Mouse (Mus musculus) cortical plate, adult 2 months (tissue): ENCODE measurements around the gene Lrp2. TPM values are rescaled to one million over a fixed set of nuclear protein-coding genes. Genes with fewer than 3 reads are reported as not detected.

Experiments used
- H3K27ac ChIP-seq: fragments of 200-500 bp; 2 replicates; pipeline ENCODE4 v1.5.1; 2012; ENCODE audit warnings: low read length, control low read depth, inconsistent platforms; ENCODE audit not compliant: insufficient read depth
- H3K4me1 ChIP-seq: fragments of 200-500 bp; 2 replicates; pipeline ENCODE4 v1.6.1; 2011; ENCODE audit warnings: low read length; ENCODE audit not compliant: control insufficient read depth, insufficient read depth
- H3K4me3 ChIP-seq: fragments of 200-500 bp; 2 replicates; pipeline ENCODE4 v1.5.1; 2011; ENCODE audit warnings: mild to moderate bottlenecking, low read length, control low read depth; ENCODE audit not compliant: insufficient read depth
- CTCF ChIP-seq: fragments of 200-500 bp; IDR thresholded peaks from 2 replicates; pipeline ENCODE4 v1.5.1; 2011; ENCODE audit warnings: mild to moderate bottlenecking, control low read depth, low read length; ENCODE audit not compliant: insufficient read depth; ENCODE audit errors: extremely low read depth
- POLR2A ChIP-seq: fragments of 200-500 bp; IDR thresholded peaks from 2 replicates; pipeline ENCODE4 v1.6.1; 2011; ENCODE audit warnings: mild to moderate bottlenecking, low read length, control low read depth; ENCODE audit not compliant: insufficient read depth; ENCODE audit errors: extremely low read depth
- polyA plus RNA-seq: library from polyadenylated mRNA; depleted of rRNA; stranded (reverse); fragments of >200 nt; gene quantifications from 2 replicates; pipeline ENCODE4 v1.2.3, GENCODE M21; 2012; rRNA removed

Gene Lrp2
- polyA plus RNA-seq, result 0.04 and 0.10 TPM in 2 replicates

- peak within 1 kb of the TSS; percentile 39 for H3K4me3 ChIP-seq
- H3K4me1 ChIP-seq, result no peaks in the 10 kb centered on the region; the same call in 1 of the 2 replicates
- TF ChIP-seq CTCF (no peak), POLR2A (no peak)
- H3K27ac ChIP-seq, result no peak within 1 kb of the TSS
Measured at GRCm38 (mm10) chr2:69585886-69586398, at the start of gene Lrp2. TSS of gene Lrp2 (minus strand) at chr2:69586065.

- Histone ChIP-seq H3K27ac (no peak overlapping the region), H3K4me3 (no peak overlapping the region), H3K4me1 (no peaks in the 10 kb centered on the region)
- TF ChIP-seq POLR2A (no peak), CTCF (peak; percentile 70)
Measured at GRCm38 (mm10) chr2:69635064-69635701, 49.3 kb upstream of the Lrp2 start.

GRCm38 (mm10) chr2:69631449-69631848 is 45.6 kb upstream of the Lrp2 start:
- Histone ChIP-seq H3K4me1 (no peaks in the 10 kb centered on the region), H3K27ac (no peak overlapping the region), H3K4me3 (no peak overlapping the region)
- TF ChIP-seq POLR2A, result no peak
- no peak for TF ChIP-seq CTCF

GRCm38 (mm10) chr2:69630792-69631191 is 44.9 kb upstream of the Lrp2 start:
- Histone ChIP-seq H3K4me1 (no peaks in the 10 kb centered on the region), H3K4me3 (no peak overlapping the region), H3K27ac (no peak overlapping the region)
- TF ChIP-seq POLR2A (no peak), CTCF (no peak)

GRCm38 (mm10) chr2:69629914-69630313 is 44.0 kb upstream of the Lrp2 start:
- H3K27ac ChIP-seq, result no peak overlapping the region
- TF ChIP-seq CTCF, result no peak
- no peak for TF ChIP-seq POLR2A
- no peak overlapping the region for H3K4me3 ChIP-seq
- no peaks in the 10 kb centered on the region for H3K4me1 ChIP-seq

- TF ChIP-seq CTCF, result no peak
- no peak for TF ChIP-seq POLR2A
- H3K27ac ChIP-seq, result no peak overlapping the region
- no peak overlapping the region for H3K4me3 ChIP-seq
- H3K4me1 ChIP-seq, result no peaks in the 10 kb centered on the region
Measured at GRCm38 (mm10) chr2:69629215-69629614, 43.4 kb upstream of the Lrp2 start.

DNA sequence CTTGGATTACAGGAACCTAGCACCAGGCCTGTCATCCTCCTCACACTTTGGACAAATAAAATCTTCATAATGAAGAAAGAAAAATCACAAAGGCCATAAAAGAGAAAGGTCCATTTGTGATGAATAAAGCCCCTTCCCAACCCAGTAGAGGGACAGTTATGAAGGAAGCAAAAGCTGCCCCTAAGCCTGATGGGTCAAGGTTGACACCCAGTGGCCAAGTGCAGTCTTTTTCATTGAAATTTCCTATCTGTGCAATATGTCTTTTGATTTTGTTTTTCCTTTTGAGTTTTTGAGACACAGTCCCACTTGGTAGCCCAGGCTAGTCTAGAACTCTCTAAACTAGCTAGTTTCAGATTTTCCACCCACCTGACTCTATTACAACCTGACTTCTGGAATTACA is 33.4 kb upstream of the Lrp2 start:
- Histone ChIP-seq H3K27ac (no peak overlapping the region), H3K4me1 (no peaks in the 10 kb centered on the region), H3K4me3 (no peak overlapping the region)
- TF ChIP-seq CTCF (no peak), POLR2A (no peak)

DNA sequence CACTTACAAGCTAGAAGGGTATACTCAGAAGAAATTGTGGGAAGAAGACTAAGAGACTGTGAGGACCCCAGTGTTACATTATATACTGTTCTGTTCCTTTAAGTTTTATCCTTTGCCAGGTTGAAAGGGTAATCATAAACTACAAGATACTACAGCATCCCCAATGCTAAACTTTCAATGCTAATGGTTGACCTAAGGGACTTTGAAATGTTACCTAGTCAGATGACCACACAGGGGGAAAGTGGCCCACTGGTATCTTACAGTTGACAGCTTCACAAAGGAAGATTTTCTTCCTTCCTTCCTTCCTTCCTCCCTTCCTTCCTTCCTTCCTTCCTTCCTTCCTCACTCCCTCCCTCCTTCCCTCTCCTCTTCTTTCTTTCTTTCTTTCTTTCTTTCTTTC is 32.5 kb upstream of the Lrp2 start:
- TF ChIP-seq POLR2A (no peak), CTCF (no peak)
- H3K4me3 ChIP-seq, result no peak overlapping the region
- no peak overlapping the region for H3K27ac ChIP-seq
- no peaks in the 10 kb centered on the region for H3K4me1 ChIP-seq

- no peak for TF ChIP-seq POLR2A
- no peak for TF ChIP-seq CTCF
- Histone ChIP-seq H3K4me3 (no peak overlapping the region), H3K27ac (no peak overlapping the region), H3K4me1 (no peaks in the 10 kb centered on the region)
Measured at GRCm38 (mm10) chr2:69613237-69613636, 27.4 kb upstream of the Lrp2 start.

- Histone ChIP-seq H3K4me1 (no peaks in the 10 kb centered on the region), H3K27ac (no peak overlapping the region), H3K4me3 (no peak overlapping the region)
- TF ChIP-seq CTCF, result no peak
- TF ChIP-seq POLR2A, result no peak
Measured at GRCm38 (mm10) chr2:69612716-69613115, 26.9 kb upstream of the Lrp2 start.
